Comparison of ENCODE assay signal across 10 mouse cellular contexts in the genomic region with DNA sequence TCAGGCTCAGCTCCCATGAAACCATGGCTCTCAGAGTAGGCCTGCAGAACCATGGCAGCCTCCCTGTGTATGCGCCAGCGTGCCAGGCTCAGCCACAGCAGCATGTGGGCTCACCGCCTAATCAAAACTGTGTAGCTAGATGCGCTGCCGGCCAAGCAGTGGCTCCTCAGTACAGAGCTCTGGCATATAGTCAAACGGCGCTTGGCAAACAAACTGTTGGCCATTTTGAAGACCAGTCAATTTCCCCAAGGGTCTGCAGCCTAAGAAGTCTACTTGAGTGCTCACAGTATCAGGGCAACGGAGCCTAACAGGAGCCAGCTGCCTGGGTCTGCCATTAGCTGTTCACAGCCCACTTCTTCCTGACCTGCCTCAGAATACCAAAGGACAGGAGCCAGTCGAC.
DNase-seq lines count a peak whose midpoint lies in the region; ATAC-seq lines count a peak whose summit lies in the region.
"Had no signal": no experiment of that assay in that cellular context is flagged by ENCODE, and none has a peak within 500 bp of the region (broad histone marks: within the 10 kb centered on the region; RNA-seq: fewer than 3 reads in every experiment).

No protein-coding gene starts in this region.

- H3K36me3 ChIP-seq in hindbrain, embryonic 14.5 days (replicated peaks; ENCODE audit: control insufficient read depth, insufficient read depth), result no peaks in the 10 kb centered on the region; the same call in 1 of the 2 replicates
- H3K36me3 ChIP-seq in hindbrain, embryonic 12.5 days, result peaks cover 12% of the 10 kb centered on the region
- H3K36me3 ChIP-seq: G1E; midbrain, embryonic 12.5 days had no signal

- intact Hi-C loops in left cerebral cortex, postnatal 14 days (cut with DNase I), result no loop called here

- no peaks in the 10 kb centered on the region for H3K27me3 ChIP-seq in hindbrain, embryonic 14.5 days (ENCODE audit: control insufficient read depth, insufficient read depth, low read length)
- H3K27me3 ChIP-seq in hindbrain, embryonic 12.5 days, result no peaks in the 10 kb centered on the region
- H3K27me3 ChIP-seq: midbrain, embryonic 12.5 days had no signal

- DNase-seq in hindbrain, embryonic 14.5 days (ENCODE audit: low spot score), result peak; percentile 46
- DNase-seq in cerebellum, postnatal 10 days, result peak; percentile 94 to 97
- peak; percentile 42 to 58 for DNase-seq in left cerebral cortex, postnatal 14 days (ENCODE audit: low spot score in 2 of 2)
- DNase-seq in spleen, postnatal 14 days (ENCODE audit: low spot score in 2 of 2), result no peak
- no peak for DNase-seq in embryo, embryonic 11 days
- DNase-seq in ovary, postnatal 10 days (ENCODE audit: low spot score), result no peak

- H3K4me1 ChIP-seq in hindbrain, embryonic 14.5 days (replicated peaks; ENCODE audit: control insufficient read depth, insufficient read depth, low read length), result no peaks in the 10 kb centered on the region
- H3K4me1 ChIP-seq in hindbrain, embryonic 12.5 days, result 0 out of 2 replicates have a peak, but pooled peaks cover 3% of the 10 kb centered on the region
- H3K4me1 ChIP-seq: midbrain, embryonic 12.5 days had no signal

- 0 out of 2 replicates have a peak overlapping the region, but pooled peaks have one; percentile 14 for H3K27ac ChIP-seq in hindbrain, embryonic 14.5 days
- H3K27ac ChIP-seq in hindbrain, embryonic 12.5 days, result no peak overlapping the region
- H3K27ac ChIP-seq: midbrain, embryonic 12.5 days had no signal

- no peak overlapping the region for H3K4me3 ChIP-seq in hindbrain, embryonic 14.5 days (replicated peaks; ENCODE audit: low read length)
- no peak overlapping the region for H3K4me3 ChIP-seq in hindbrain, embryonic 12.5 days
- H3K4me3 ChIP-seq: midbrain, embryonic 12.5 days had no signal

- H3K9ac ChIP-seq in hindbrain, embryonic 14.5 days, result no peak overlapping the region
- no peak overlapping the region for H3K9ac ChIP-seq in hindbrain, embryonic 12.5 days
- H3K9ac ChIP-seq: midbrain, embryonic 12.5 days had no signal

- 76% methylated on average over 9 of the region's 9 CpGs for whole genome bisulfite sequencing in hindbrain, embryonic 14.5 days
- 92% methylated on average over 9 of the region's 9 CpGs for WGBS in hindbrain, embryonic 12.5 days

- no peak overlapping the region for H3K4me2 ChIP-seq in hindbrain, embryonic 14.5 days (replicated peaks)
- H3K4me2 ChIP-seq in hindbrain, embryonic 12.5 days (replicated peaks), result no peak overlapping the region
- H3K4me2 ChIP-seq: midbrain, embryonic 12.5 days had no signal

- no peaks in the 10 kb centered on the region for H3K9me3 ChIP-seq in hindbrain, embryonic 14.5 days (ENCODE audit: control insufficient read depth, low read length)
- H3K9me3 ChIP-seq in hindbrain, embryonic 12.5 days (replicated peaks), result no peaks in the 10 kb centered on the region
- H3K9me3 ChIP-seq: G1E; midbrain, embryonic 12.5 days had no signal

- ATAC-seq in hindbrain, embryonic 14.5 days (ENCODE audit: low FRiP score), result peak; percentile 53; the same call in 1 of the 2 replicates
- ATAC-seq in hindbrain, embryonic 12.5 days (ENCODE audit: low FRiP score), result no peak
- peak; percentile 45; the same call in 1 of the 2 replicates for ATAC-seq in cerebellum, adult (ENCODE audit: insufficient number of reproducible peaks, low FRiP score, low TSS enrichment)

Comparison
In these comparisons a context has a peak if more than half of its experiments do, and no peak if none do; other contexts are left out.
1. DNase-seq: peak in hindbrain, embryonic 14.5 days (single experiment), cerebellum, postnatal 10 days (2 of 2) and left cerebral cortex, postnatal 14 days (2 of 2); none in spleen, postnatal 14 days (0 of 2), embryo, embryonic 11 days (single experiment) and ovary, postnatal 10 days (single experiment).